Mouse (Mus musculus) CH12.LX (cell line): ENCODE data around the gene Kcnk18. TPM values are rescaled to one million over a fixed set of nuclear protein-coding genes. Genes with fewer than 3 reads are reported as not detected.

Experiments
- DNase-seq: peaks from one replicate; pipeline ENCODE4 v3.0.0-alpha.2; 2013; ENCODE audit errors: extremely low read depth
- H3K27ac ChIP-seq: 2 replicates; pipeline ENCODE4 v1.5.1; 2012; ENCODE audit warnings: low read depth, mild to moderate bottlenecking, control low read depth, moderate library complexity; ENCODE audit not compliant: insufficient read depth
- H3K27me3 ChIP-seq: replicated peaks from 2 replicates; pipeline ENCODE3; 2012; ENCODE audit warnings: inconsistent platforms
- H3K36me3 ChIP-seq, 2 experiments: replicated peaks in 1 of 2; 2 replicates each; pipeline versions ENCODE3 to v1.6.1; 2012; ENCODE audit warnings: inconsistent platforms in 1 of 2, low read length in 1 of 2, mild to moderate bottlenecking in 1 of 2, mixed read lengths in 1 of 2, moderate library complexity in 1 of 2; ENCODE audit not compliant: control insufficient read depth in 1 of 2, insufficient read depth in 1 of 2
- H3K4me1 ChIP-seq, 2 experiments: 2 replicates each; pipeline ENCODE4 v1.6.1; 2012; ENCODE audit warnings: inconsistent platforms in 1 of 2, moderate library complexity in 1 of 2; ENCODE audit not compliant: insufficient read depth in 2 of 2, control insufficient read depth in 1 of 2
- H3K4me2 ChIP-seq: 2 replicates; pipeline ENCODE4 v1.6.1; 2012; ENCODE audit warnings: low read depth, mild to moderate bottlenecking, control low read depth; ENCODE audit not compliant: poor library complexity, insufficient read depth, severe bottlenecking
- H3K4me3 ChIP-seq, 3 experiments: fragments of 150-350 bp in 1 of 3; sonication (generic) in 1 of 3; replicated peaks in 1 of 3; 2 replicates each; pipeline versions ENCODE3 to v1.5.1; 2011 to 2012; ENCODE audit warnings: low read depth in 2 of 3, low read length in 2 of 3, mild to moderate bottlenecking in 2 of 3, moderate library complexity in 2 of 3, control low read depth in 1 of 3, improper control_type of control experiment in 1 of 3, inconsistent platforms in 1 of 3, mixed read lengths in 1 of 3; ENCODE audit not compliant: poor library complexity in 1 of 3
- H3K79me2 ChIP-seq: replicated peaks from 2 replicates; pipeline ENCODE4 v1.6.1; 2012; ENCODE audit warnings: mild to moderate bottlenecking, moderate library complexity; ENCODE audit not compliant: control insufficient read depth, poor library complexity, insufficient read depth, severe bottlenecking; ENCODE audit errors: extremely low read depth
- H3K9ac ChIP-seq: 2 replicates; pipeline ENCODE4 v1.6.1; 2012; ENCODE audit warnings: low read depth, mild to moderate bottlenecking, control low read depth, moderate library complexity; ENCODE audit not compliant: insufficient read depth
- H3K9me3 ChIP-seq: replicated peaks from 2 replicates; pipeline ENCODE3; 2012; ENCODE audit warnings: low read length, inconsistent platforms, mixed read lengths
- EP300 ChIP-seq: IDR thresholded peaks from 2 replicates; pipeline ENCODE4 v1.6.1; 2011; ENCODE audit warnings: low read length, improper control_type of control experiment
- ETS1 ChIP-seq: conservative IDR thresholded peaks from 2 replicates; pipeline ENCODE4 v1.6.1; 2012; ENCODE audit warnings: low read depth, mild to moderate bottlenecking, inconsistent platforms, low read length, improper control_type of control experiment, moderate library complexity
- IRF4 ChIP-seq: IDR thresholded peaks from 2 replicates; pipeline ENCODE4 v1.6.1; 2014; ENCODE audit warnings: low read depth, mild to moderate bottlenecking, inconsistent platforms, low read length, improper control_type of control experiment
- JUN ChIP-seq: IDR thresholded peaks from 2 replicates; pipeline ENCODE4 v1.6.1; 2011; ENCODE audit warnings: low read depth, mild to moderate bottlenecking, low read length, improper control_type of control experiment, moderate library complexity; ENCODE audit not compliant: insufficient read depth
- MAFK ChIP-seq: IDR thresholded peaks from 2 replicates; pipeline ENCODE4 v1.6.1; 2011; ENCODE audit warnings: low read length, improper control_type of control experiment; ENCODE audit not compliant: insufficient replicate concordance
- MAX ChIP-seq: IDR thresholded peaks from 2 replicates; pipeline ENCODE4 v1.6.1; 2011; ENCODE audit warnings: low read length, improper control_type of control experiment
- MXI1 ChIP-seq: IDR thresholded peaks from 2 replicates; pipeline ENCODE4 v1.6.1; 2011; ENCODE audit warnings: mild to moderate bottlenecking, low read depth, low read length, improper control_type of control experiment
- NELFE ChIP-seq: IDR thresholded peaks from 2 replicates; pipeline ENCODE4 v1.6.1; 2011; ENCODE audit warnings: low read depth, low read length, improper control_type of control experiment
- NRF1 ChIP-seq: IDR thresholded peaks from 2 replicates; pipeline ENCODE4 v1.6.1; 2014; ENCODE audit warnings: low read depth, mild to moderate bottlenecking, inconsistent platforms, low read length, improper control_type of control experiment, moderate library complexity
- PAX5 ChIP-seq: IDR thresholded peaks from 2 replicates; pipeline ENCODE4 v1.6.1; 2012; ENCODE audit warnings: low read length, inconsistent platforms, mixed read lengths
- POLR2A ChIP-seq: IDR thresholded peaks from 2 replicates; pipeline ENCODE4 v1.6.1; 2011; ENCODE audit warnings: low read depth, mild to moderate bottlenecking, improper control_type of control experiment, low read length
- RAD21 ChIP-seq: IDR thresholded peaks from 2 replicates; pipeline ENCODE4 v1.6.1; 2011; ENCODE audit warnings: low read depth, mild to moderate bottlenecking, low read length, improper control_type of control experiment, moderate library complexity
- SMC3 ChIP-seq: IDR thresholded peaks from 2 replicates; pipeline ENCODE4 v1.6.1; 2011; ENCODE audit warnings: low read depth, low read length, improper control_type of control experiment
- TCF12 ChIP-seq: IDR thresholded peaks from 2 replicates; pipeline ENCODE4 v1.6.1; 2014; ENCODE audit warnings: low read depth, mild to moderate bottlenecking, inconsistent platforms, low read length, improper control_type of control experiment
- USF1 ChIP-seq: IDR thresholded peaks from 2 replicates; pipeline ENCODE4 v1.6.1; 2014; ENCODE audit warnings: low read depth, mild to moderate bottlenecking, inconsistent platforms, low read length, improper control_type of control experiment
- USF2 ChIP-seq: conservative IDR thresholded peaks from 2 replicates; pipeline ENCODE4 v1.6.1; 2011; ENCODE audit warnings: low read depth, low read length, improper control_type of control experiment
- ZKSCAN1 ChIP-seq: IDR thresholded peaks from 2 replicates; pipeline ENCODE4 v1.6.1; 2012; ENCODE audit warnings: low read depth, inconsistent platforms, low read length, improper control_type of control experiment, borderline replicate concordance
- ZNF384 ChIP-seq: IDR thresholded peaks from 2 replicates; pipeline ENCODE4 v1.6.1; 2012; ENCODE audit warnings: low read depth, low read length, improper control_type of control experiment, inconsistent platforms
- dilution Hi-C: fragments of 300-500 bp; cut with MboI; formaldehyde crosslinking; loops from 2 replicates; pipeline ENCODE4 v1.14.3; 2020; ENCODE audit warnings: low sequenced_read_pairs; ENCODE audit not compliant: extremely low pct_unique_long_range_greater_than_20kb, extremely low pct_ligation_motif_present
- in situ Hi-C: fragments of 300-500 bp; cut with MboI; formaldehyde crosslinking; loops from 3 replicates; pipeline ENCODE4 v1.14.3; 2019; ENCODE audit warnings: low sequenced_read_pairs, low pct_ligation_motif_present, low pct_unique_long_range_greater_than_20kb, mixed read lengths
- polyA plus RNA-seq: library from polyadenylated mRNA; unstranded; fragments of >175 nt; gene quantifications from 2 replicates; pipeline ENCODE4 v1.2.1, GENCODE M21; 2012; ENCODE audit warnings: low read depth; ENCODE audit not compliant: insufficient read length
- total RNA-seq, 2 experiments: library from RNA; depleted of rRNA; stranded (reverse); fragments of 300-350 nt in 1 of 2; fragments of >200 nt in 1 of 2; gene quantifications; 2 replicates each; pipeline ENCODE4 v1.2.3; 2012 to 2014

Kcnk18 gene
- total and polyA plus RNA-seq, 3 experiments: not detected

- H3K4me1 ChIP-seq: peaks cover 3 to 12% of the 10 kb centered on the region in 2 experiments
- in situ Hi-C loops: no loop called here
- DNase-seq: no peak
Observed at GRCm38 (mm10) chr19:59263171-59263570, 44.2 kb downstream of the Kcnk18 start.

GRCm38 (mm10) chr19:59264838-59265532 lies 46.0 kb downstream of the Kcnk18 start:
- Histone ChIP-seq H3K4me1 (peaks cover 3 to 12% of the 10 kb centered on the region in 2 experiments), H3K4me2 (no peak overlapping the region), H3K9me3 (no peaks in the 10 kb centered on the region), H3K4me3 (no peak overlapping the region), H3K27ac (no peak overlapping the region), H3K9ac (no peak overlapping the region), H3K36me3 (no peaks in the 10 kb centered on the region), H3K79me2 (no peaks in the 10 kb centered on the region), H3K27me3 (no peaks in the 10 kb centered on the region)
- dilution Hi-C loops (no loop called here), in situ Hi-C loops (no loop called here)
- no peak for TF ChIP-seq IRF4
- TF ChIP-seq ETS1: no peak
- no peak for TF ChIP-seq NELFE
- TF ChIP-seq RAD21: no peak
- TF ChIP-seq USF1: no peak
- no peak for TF ChIP-seq EP300
- no peak for TF ChIP-seq MXI1
- TF ChIP-seq MAFK: no peak
- no peak for TF ChIP-seq ZNF384
- TF ChIP-seq TCF12: no peak
- DNase-seq: no peak

More at GRCm38 (mm10) chr19:59263171-59263570, 44.2 kb downstream of the Kcnk18 start:
- H3K36me3 ChIP-seq: no peaks in the 10 kb centered on the region
- no peaks in the 10 kb centered on the region for H3K27me3 ChIP-seq
- no peak overlapping the region for H3K4me2 ChIP-seq
- H3K27ac ChIP-seq: no peak overlapping the region
- H3K9me3 ChIP-seq: no peaks in the 10 kb centered on the region
- H3K79me2 ChIP-seq: no peaks in the 10 kb centered on the region
- no peak overlapping the region for H3K4me3 ChIP-seq
- dilution Hi-C loops: no loop called here
- H3K9ac ChIP-seq: no peak overlapping the region
- TF ChIP-seq PAX5 (no peak), TCF12 (no peak)

GRCm38 (mm10) chr19:59265907-59266306 lies 46.9 kb downstream of the Kcnk18 start:
- no peaks in the 10 kb centered on the region for H3K36me3 ChIP-seq
- no peak overlapping the region for H3K4me3 ChIP-seq
- H3K27me3 ChIP-seq: no peaks in the 10 kb centered on the region
- no peak overlapping the region for H3K27ac ChIP-seq
- H3K4me2 ChIP-seq: no peak overlapping the region
- peaks cover 3 to 12% of the 10 kb centered on the region in 2 experiments for H3K4me1 ChIP-seq
- dilution Hi-C loops: no loop called here
- TF ChIP-seq ZKSCAN1 (no peak), JUN (no peak), SMC3 (no peak), NRF1 (no peak), MAFK (no peak), MAX (no peak), USF2 (no peak), POLR2A (no peak)
- H3K79me2 ChIP-seq: no peaks in the 10 kb centered on the region
- no peak for DNase-seq
- in situ Hi-C loops: no loop called here
- no peaks in the 10 kb centered on the region for H3K9me3 ChIP-seq
- H3K9ac ChIP-seq: no peak overlapping the region
